Mouse (Mus musculus) limb, embryonic 13.5 days (tissue): ENCODE measurements at regions not wholly inside any gene's neighbourhood (a gene's known extent, or its start where the extent isn't known, plus 50 kb on each side); places are given as distances from the start of the nearest gene placed in this dataset.
A peak's percentile ranks its signal among the peaks of the same experiment; 100 is the strongest.

Experiments
- ATAC-seq: fragments of 200-750 bp; cut with Nextera tagmentation; 2 replicates; pipeline ENCODE4 v1.8.0; 2017; ENCODE audit warnings: low read depth, moderate number of reproducible peaks, moderate TSS enrichment; ENCODE audit not compliant: low FRiP score
- H3K27ac ChIP-seq: fragments of 300-500 bp; sonication (generic); 2 replicates; pipeline ENCODE4 v1.5.1; 2015; ENCODE audit warnings: inconsistent platforms, mild to moderate bottlenecking, moderate library complexity
- H3K27me3 ChIP-seq: fragments of 300-500 bp; sonication (generic); 2 replicates; pipeline ENCODE4 v1.6.1; 2015; ENCODE audit warnings: mild to moderate bottlenecking, inconsistent platforms
- H3K36me3 ChIP-seq: fragments of 300-500 bp; sonication (generic); 2 replicates; pipeline ENCODE4 v1.6.1; 2015; ENCODE audit warnings: inconsistent platforms, mild to moderate bottlenecking, moderate library complexity
- H3K4me1 ChIP-seq: fragments of 300-500 bp; sonication (generic); 2 replicates; pipeline ENCODE4 v1.6.1; 2015; ENCODE audit warnings: inconsistent platforms
- H3K4me2 ChIP-seq: fragments of 300-500 bp; sonication (generic); replicated peaks from 2 replicates; pipeline ENCODE4 v1.6.1; 2015; ENCODE audit warnings: inconsistent platforms, mild to moderate bottlenecking, moderate library complexity
- H3K4me3 ChIP-seq: fragments of 300-500 bp; sonication (generic); 2 replicates; pipeline ENCODE4 v1.5.1; 2015; ENCODE audit warnings: moderate library complexity, mild to moderate bottlenecking, inconsistent platforms
- H3K9ac ChIP-seq: fragments of 300-500 bp; sonication (generic); 2 replicates; pipeline ENCODE4 v1.6.1; 2015; ENCODE audit warnings: mild to moderate bottlenecking, inconsistent platforms
- H3K9me3 ChIP-seq: fragments of 300-500 bp; sonication (generic); 2 replicates; pipeline ENCODE4 v1.6.1; 2016; ENCODE audit warnings: inconsistent platforms
- WGBS: fragments of 180-500 bp; shearing (Covaris S2); methylation state at CpG from one replicate; pipeline ENCODE4 v1.1.7; 2015; 5-methylcytosine and 5-hydroxymethylcytosine counted together

DNA sequence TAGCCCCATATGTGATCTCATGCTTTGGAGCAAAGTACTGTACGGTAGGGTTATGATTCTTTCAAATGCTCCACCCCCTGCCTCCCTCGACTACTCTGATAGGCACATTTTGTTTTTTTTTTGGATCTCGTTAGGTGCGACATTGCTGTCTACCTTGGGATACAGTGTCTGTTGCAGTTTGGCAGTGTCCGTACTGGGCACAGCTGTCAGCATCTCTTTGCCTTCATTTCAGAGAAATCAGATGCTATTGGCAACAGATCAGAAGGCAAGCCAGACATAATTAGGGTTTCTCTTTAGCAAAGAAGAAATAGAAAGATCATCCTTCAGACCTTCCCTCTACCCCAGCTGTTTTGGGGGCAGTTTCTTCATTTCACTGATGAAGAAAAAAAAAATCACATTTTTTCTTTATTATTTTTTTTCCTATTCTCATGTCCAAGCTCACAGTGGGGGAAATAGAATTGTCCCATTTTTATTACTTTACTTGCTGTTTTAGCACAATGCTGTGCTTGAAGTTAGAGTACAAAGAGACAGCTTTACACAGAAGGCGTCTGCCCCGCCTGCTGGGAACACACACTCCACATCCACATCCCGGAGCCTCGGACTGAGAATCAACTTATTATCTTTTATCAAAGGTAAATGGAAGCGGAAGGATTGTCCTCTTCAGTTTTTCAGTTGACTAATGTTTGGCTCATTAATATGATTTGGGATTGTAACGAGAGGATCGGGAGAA lies 420.8 kb upstream of the Got2 start:
- no peaks in the 10 kb centered on the region for H3K9me3 ChIP-seq
- no peaks in the 10 kb centered on the region for H3K36me3 ChIP-seq
- no peak overlapping the region for H3K27ac ChIP-seq
- H3K4me2 ChIP-seq = no peak overlapping the region
- ATAC-seq = no peak
- no peak overlapping the region for H3K4me3 ChIP-seq
- no peaks in the 10 kb centered on the region for H3K4me1 ChIP-seq
- no peaks in the 10 kb centered on the region for H3K27me3 ChIP-seq
- WGBS = 83% methylated on average over 12 of the region's 12 CpGs
- H3K9ac ChIP-seq = no peak overlapping the region

DNA sequence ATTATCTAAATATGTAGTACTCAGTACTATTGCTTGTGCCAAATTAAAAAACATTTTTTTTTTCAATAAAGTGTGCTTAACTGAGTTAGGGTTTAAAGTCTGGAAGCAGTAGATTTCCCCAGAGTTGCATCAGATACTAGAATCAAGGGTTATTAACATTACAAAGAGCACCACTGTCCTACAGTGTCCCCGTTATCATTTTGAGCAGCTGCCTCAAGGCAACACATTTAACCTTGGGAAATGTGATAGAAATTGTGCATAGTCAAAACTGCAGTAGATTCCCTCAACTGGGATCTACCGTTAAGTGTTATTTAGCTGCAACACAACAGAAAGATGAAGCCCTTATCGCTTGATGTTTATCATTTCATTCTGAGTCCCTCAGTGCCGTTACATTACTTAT lies 408.3 kb upstream of the Got2 start:
- Histone ChIP-seq H3K9ac (no peak overlapping the region), H3K4me2 (no peak overlapping the region), H3K4me3 (no peak overlapping the region), H3K36me3 (no peaks in the 10 kb centered on the region), H3K4me1 (no peaks in the 10 kb centered on the region), H3K27ac (no peak overlapping the region), H3K9me3 (no peaks in the 10 kb centered on the region), H3K27me3 (no peaks in the 10 kb centered on the region)
- no peak for ATAC-seq
- 87% methylated on average over 4 of the region's 4 CpGs for WGBS

GRCm38 (mm10) chr8:96290740-96291139 lies 402.4 kb upstream of the Got2 start:
- H3K4me2 ChIP-seq = no peak overlapping the region
- H3K4me1 ChIP-seq = no peaks in the 10 kb centered on the region
- no peaks in the 10 kb centered on the region for H3K9me3 ChIP-seq
- H3K36me3 ChIP-seq = no peaks in the 10 kb centered on the region
- H3K9ac ChIP-seq = no peak overlapping the region
- H3K27ac ChIP-seq = no peak overlapping the region
- H3K27me3 ChIP-seq = no peaks in the 10 kb centered on the region
- H3K4me3 ChIP-seq = no peak overlapping the region
- ATAC-seq = no peak

GRCm38 (mm10) chr8:96289519-96289918 lies 401.2 kb upstream of the Got2 start:
- ATAC-seq = no peak
- no peaks in the 10 kb centered on the region for H3K36me3 ChIP-seq
- H3K4me1 ChIP-seq = no peaks in the 10 kb centered on the region
- H3K9me3 ChIP-seq = no peaks in the 10 kb centered on the region
- H3K27me3 ChIP-seq = no peaks in the 10 kb centered on the region
- WGBS = 59% methylated on average over 3 of the region's 3 CpGs
- H3K4me3 ChIP-seq = no peak overlapping the region
- no peak overlapping the region for H3K27ac ChIP-seq
- no peak overlapping the region for H3K4me2 ChIP-seq
- no peak overlapping the region for H3K9ac ChIP-seq

DNA sequence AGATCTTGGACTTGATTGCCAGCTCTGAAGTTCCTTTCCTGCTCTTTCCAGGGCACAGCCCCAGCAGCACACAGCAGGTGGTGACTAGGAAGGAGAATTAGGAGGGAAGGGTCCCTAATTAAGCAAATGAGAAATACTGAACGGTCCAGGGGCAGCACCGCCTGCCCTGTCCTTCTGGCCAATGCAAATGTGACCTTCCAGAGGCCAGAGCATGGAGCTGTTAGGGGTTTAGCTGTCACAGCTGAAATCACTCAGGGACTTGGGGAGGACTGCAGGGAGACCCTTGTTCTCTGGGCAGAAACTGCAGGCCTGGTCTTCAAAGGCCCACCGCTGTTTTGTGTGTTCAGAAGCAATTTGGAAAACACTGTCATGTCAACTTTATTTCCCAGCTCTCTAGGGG lies 400.2 kb upstream of the Got2 start:
- 5% methylated on average over 3 of the region's 3 CpGs for WGBS
- Histone ChIP-seq H3K27ac (no peak overlapping the region), H3K4me1 (no peaks in the 10 kb centered on the region), H3K9me3 (no peaks in the 10 kb centered on the region), H3K36me3 (no peaks in the 10 kb centered on the region), H3K4me2 (no peak overlapping the region), H3K27me3 (no peaks in the 10 kb centered on the region), H3K9ac (no peak overlapping the region), H3K4me3 (no peak overlapping the region)
- no peak for ATAC-seq

GRCm38 (mm10) chr8:96277479-96278138 lies 389.3 kb upstream of the Got2 start:
- WGBS = 43% methylated on average over 4 of the region's 4 CpGs
- Histone ChIP-seq H3K27ac (no peak overlapping the region), H3K4me3 (no peak overlapping the region), H3K27me3 (no peaks in the 10 kb centered on the region), H3K4me2 (no peak overlapping the region), H3K4me1 (peaks cover 4% of the 10 kb centered on the region), H3K9me3 (no peaks in the 10 kb centered on the region), H3K9ac (no peak overlapping the region), H3K36me3 (no peaks in the 10 kb centered on the region)
- no peak for ATAC-seq

GRCm38 (mm10) chr8:96277058-96277457 lies 388.7 kb upstream of the Got2 start:
- ATAC-seq = no peak
- Histone ChIP-seq H3K27me3 (no peaks in the 10 kb centered on the region), H3K27ac (no peak overlapping the region), H3K4me1 (peaks cover 4% of the 10 kb centered on the region), H3K9me3 (no peaks in the 10 kb centered on the region), H3K4me3 (no peak overlapping the region), H3K9ac (no peak overlapping the region), H3K36me3 (no peaks in the 10 kb centered on the region), H3K4me2 (no peak overlapping the region)
- WGBS = 43% methylated on average over 5 of the region's 5 CpGs

GRCm38 (mm10) chr8:96256294-96256693 lies 367.9 kb upstream of the Got2 start:
- Histone ChIP-seq H3K27me3 (no peaks in the 10 kb centered on the region), H3K9me3 (no peaks in the 10 kb centered on the region), H3K36me3 (no peaks in the 10 kb centered on the region), H3K27ac (no peak overlapping the region; the same call in 1 of the 2 replicates), H3K4me1 (no peaks in the 10 kb centered on the region), H3K4me3 (no peak overlapping the region), H3K9ac (no peak overlapping the region), H3K4me2 (0 out of 2 replicates have a peak overlapping the region, but pooled peaks have one; percentile 19)
- ATAC-seq = peak; percentile 51; the same call in 1 of the 2 replicates
- 64% methylated on average over 5 of the region's 5 CpGs for WGBS

DNA sequence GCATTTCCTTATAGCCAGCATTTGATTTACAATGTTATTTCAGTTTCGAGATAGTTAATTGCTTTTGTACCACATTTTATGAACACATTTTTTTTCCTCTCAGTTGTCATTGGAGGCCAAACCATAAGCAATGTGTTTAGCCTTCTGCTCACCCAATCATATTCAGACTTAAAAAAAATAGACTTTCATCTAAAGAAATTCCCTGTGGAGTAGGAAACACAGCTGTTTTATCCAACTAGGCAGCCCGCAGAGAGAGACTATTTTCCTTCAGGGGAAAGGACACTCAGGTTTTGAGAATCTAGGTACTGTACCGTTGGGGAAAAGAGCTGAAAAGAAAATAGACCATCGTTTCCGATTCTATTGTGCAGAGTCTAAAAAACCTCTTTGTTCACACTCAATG lies 367.5 kb upstream of the Got2 start:
- H3K27me3 ChIP-seq = no peaks in the 10 kb centered on the region

GRCm38 (mm10) chr8:96246017-96246416 lies 357.7 kb upstream of the Got2 start:
- Histone ChIP-seq H3K36me3 (no peaks in the 10 kb centered on the region), H3K4me1 (no peaks in the 10 kb centered on the region), H3K4me3 (no peak overlapping the region), H3K27me3 (no peaks in the 10 kb centered on the region), H3K9ac (no peak overlapping the region), H3K27ac (no peak overlapping the region), H3K4me2 (no peak overlapping the region), H3K9me3 (no peaks in the 10 kb centered on the region)
- no peak for ATAC-seq
- WGBS = 57% methylated on average over 7 of the region's 7 CpGs

More for the DNA sequence above, 367.5 kb upstream of the Got2 start:
- Histone ChIP-seq H3K36me3 (no peaks in the 10 kb centered on the region), H3K4me3 (no peak overlapping the region), H3K27ac (no peak overlapping the region), H3K9ac (no peak overlapping the region), H3K4me2 (no peak overlapping the region), H3K4me1 (no peaks in the 10 kb centered on the region), H3K9me3 (no peaks in the 10 kb centered on the region)
- WGBS = 55% methylated on average over 5 of the region's 5 CpGs
- no peak for ATAC-seq

DNA sequence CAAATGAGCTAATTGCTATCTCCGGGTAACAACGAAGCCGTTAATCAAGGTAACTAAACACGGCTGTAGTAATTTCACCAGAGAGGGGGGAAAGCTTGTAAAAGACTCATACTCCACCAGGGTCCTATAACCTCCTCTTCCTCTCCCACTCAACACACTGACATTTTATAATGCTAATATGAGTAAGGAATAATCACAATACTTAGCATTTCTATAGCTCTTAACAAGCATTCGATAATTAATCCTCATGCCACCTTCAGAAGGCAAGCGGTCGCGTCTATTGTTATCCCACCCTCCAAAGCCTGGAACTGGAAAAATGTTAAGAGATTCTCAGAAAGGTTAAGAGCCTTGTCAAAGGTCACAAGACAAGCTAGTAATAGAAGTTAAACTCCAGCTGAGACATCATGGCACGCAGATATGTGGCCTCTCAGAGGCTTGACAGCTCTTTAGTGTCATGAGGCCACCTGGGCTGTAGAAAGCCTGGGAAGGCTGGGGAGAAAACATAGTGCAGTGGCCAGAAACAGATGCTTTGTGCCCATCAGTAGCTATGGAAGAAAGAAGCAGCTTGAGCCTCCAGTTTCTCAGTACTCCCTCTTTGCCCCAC lies 356.3 kb upstream of the Got2 start:
- H3K9me3 ChIP-seq = no peaks in the 10 kb centered on the region
- H3K27me3 ChIP-seq = no peaks in the 10 kb centered on the region
- no peak overlapping the region for H3K27ac ChIP-seq
- no peaks in the 10 kb centered on the region for H3K36me3 ChIP-seq
- no peak for ATAC-seq
- 36% methylated on average over 9 of the region's 9 CpGs for WGBS
- no peak overlapping the region for H3K4me3 ChIP-seq
- H3K4me2 ChIP-seq = no peak overlapping the region
- no peaks in the 10 kb centered on the region for H3K4me1 ChIP-seq
- H3K9ac ChIP-seq = no peak overlapping the region

GRCm38 (mm10) chr8:96238406-96238805 lies 350.1 kb upstream of the Got2 start:
- Histone ChIP-seq H3K9me3 (no peaks in the 10 kb centered on the region), H3K27ac (no peak overlapping the region), H3K4me2 (no peak overlapping the region), H3K27me3 (no peaks in the 10 kb centered on the region), H3K9ac (no peak overlapping the region), H3K4me1 (no peaks in the 10 kb centered on the region), H3K4me3 (no peak overlapping the region), H3K36me3 (no peaks in the 10 kb centered on the region)
- ATAC-seq = no peak
